Mouse (Mus musculus): ENCODE results near the gene Krtap16-1. TPM values are rescaled to one million over a fixed set of nuclear protein-coding genes. Genes with fewer than 3 reads are reported as not detected.

Krtap16-1 gene
- total RNA-seq (2014; fragmentation: Nextera tagmentation), result not detected in 2 replicates
- not detected in 2 replicates for total RNA-seq (2017)

GRCm38 (mm10) chr11:99986180-99986647 lies at the start of gene Krtap16-1:
Gene Krtap16-1 (minus strand): TSS chr11:99986597.
- no peak for ATAC-seq (replicated peaks; ENCODE audit: poor library complexity, severe bottlenecking)

GRCm38 (mm10) chr11:100029768-100030167 lies 43.4 kb upstream of the Krtap16-1 start, which contains the start of gene Krt33b:
Gene Krt33b (minus strand): TSS chr11:100029868.
- ATAC-seq (replicated peaks; ENCODE audit: poor library complexity, severe bottlenecking), result no peak

- no peak for ATAC-seq (replicated peaks; ENCODE audit: poor library complexity, severe bottlenecking)
Measured at GRCm38 (mm10) chr11:100021438-100021837, 35.0 kb upstream of the Krtap16-1 start.

GRCm38 (mm10) chr11:100019466-100019865 lies 33.1 kb upstream of the Krtap16-1 start:
- no peak for ATAC-seq (replicated peaks; ENCODE audit: poor library complexity, severe bottlenecking)

DNA sequence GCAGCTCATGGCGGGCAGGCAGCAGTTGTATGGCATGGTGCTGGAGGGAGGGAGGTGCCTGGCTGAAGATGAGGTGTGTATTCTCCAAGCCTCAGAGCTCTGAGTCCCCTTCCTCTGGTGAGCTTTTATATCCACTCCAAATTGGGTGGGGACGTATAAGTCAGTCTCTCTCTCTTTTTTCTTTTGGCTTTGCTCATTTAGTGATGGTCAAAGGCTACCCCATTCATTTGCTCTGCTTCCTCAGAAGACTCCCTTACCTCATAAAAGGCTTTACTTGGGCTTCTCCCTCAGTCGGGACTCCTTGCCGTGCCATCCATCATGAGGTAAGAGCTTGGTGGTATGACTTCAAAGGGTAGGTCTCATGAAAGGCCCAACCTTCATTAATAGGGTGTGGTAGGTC lies 29.7 kb upstream of the Krtap16-1 start, which contains the start of gene Krt33a:
Krt33a (minus strand) TSS at position 101 of the 400 bp plus-strand sequence.
- ATAC-seq (replicated peaks; ENCODE audit: poor library complexity, severe bottlenecking), result no peak

DNA sequence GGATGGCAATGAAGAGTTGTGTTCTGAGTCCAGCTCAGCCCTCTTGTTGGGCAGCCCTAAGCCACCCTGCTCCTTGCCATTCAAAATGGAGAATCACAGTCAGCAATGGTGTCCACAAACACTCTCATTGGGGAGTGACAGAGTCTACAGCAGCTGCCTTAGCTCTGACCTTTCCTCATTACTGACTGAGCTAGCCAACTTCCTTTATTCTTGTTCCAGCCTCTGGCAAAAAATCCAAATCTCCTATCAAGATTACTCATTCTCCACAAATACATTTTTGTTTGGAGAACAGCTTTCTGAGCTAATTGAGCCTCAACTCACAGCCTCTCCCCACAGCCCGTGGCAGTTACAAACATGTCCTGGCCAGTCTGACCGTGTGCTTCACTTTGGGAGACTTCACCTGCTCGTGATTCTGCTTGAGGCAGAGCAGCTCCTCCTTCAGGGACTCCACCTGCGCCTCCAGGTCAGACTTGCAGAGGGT lies 27.3 kb upstream of the Krtap16-1 start:
- no peak for ATAC-seq (replicated peaks; ENCODE audit: poor library complexity, severe bottlenecking)

DNA sequence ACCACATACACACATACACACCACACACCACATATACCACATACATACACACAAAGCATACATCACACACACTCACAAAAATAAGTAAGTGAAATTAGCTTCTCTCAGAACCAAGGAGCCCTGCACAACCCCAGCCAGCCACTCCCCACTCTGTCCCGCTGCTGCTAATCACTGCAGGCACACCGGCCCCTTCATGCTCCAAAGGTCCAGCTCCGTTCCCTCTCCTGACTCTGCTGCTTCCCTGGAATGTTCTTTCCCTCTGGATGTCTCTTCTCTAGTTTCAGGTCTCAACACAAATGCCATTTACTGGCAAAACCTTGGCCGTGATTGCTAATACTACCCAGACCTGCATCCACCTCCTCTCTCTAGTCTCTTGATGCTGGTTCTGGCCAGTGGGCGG lies 24.3 kb upstream of the Krtap16-1 start:
- ATAC-seq (replicated peaks; ENCODE audit: poor library complexity, severe bottlenecking), result no peak

GRCm38 (mm10) chr11:100008336-100008735 lies 21.9 kb upstream of the Krtap16-1 start:
- ATAC-seq (replicated peaks; ENCODE audit: poor library complexity, severe bottlenecking), result no peak

DNA sequence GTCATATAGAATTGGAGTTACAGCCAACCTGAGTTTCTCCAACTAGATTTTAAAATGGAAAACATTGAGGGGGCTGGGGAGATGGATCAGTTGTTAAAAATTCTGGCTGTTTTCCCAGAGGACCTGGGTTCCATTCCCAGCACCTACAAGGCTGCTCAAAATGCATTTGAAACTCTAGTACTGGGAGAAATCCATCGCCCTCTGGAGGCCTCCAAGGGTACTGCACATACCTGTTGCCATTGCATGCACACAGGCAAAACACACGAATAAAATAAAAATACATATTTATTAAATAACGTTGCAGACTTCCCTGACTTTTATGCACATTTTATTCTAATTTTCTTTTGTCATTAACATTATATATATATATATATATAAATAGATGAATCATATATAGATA lies 20.2 kb upstream of the Krtap16-1 start:
- no peak for ATAC-seq (replicated peaks; ENCODE audit: poor library complexity, severe bottlenecking)

DNA sequence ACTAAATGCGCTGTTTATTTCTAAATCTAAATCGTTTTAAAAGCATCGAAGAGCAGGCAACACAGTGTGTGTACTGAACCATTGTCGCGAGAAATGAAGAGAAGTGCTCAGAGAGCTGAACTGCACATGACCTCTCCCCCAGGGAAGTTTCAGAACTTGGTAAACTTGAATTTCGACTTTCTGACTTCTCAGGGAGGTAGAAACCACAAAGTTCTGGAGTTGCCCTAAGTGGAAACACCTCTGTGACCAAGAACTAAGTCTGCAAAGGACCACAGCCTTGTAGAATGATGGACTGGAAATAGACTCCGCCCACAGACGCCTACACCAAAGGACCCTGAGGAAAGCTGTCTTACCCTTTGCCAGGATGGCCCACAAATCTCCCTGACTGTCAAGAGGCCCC lies 19.5 kb upstream of the Krtap16-1 start:
- ATAC-seq (replicated peaks; ENCODE audit: poor library complexity, severe bottlenecking), result no peak

- ATAC-seq (replicated peaks; ENCODE audit: poor library complexity, severe bottlenecking), result peak; percentile 56; the same call in 1 of the 2 replicates
Measured at GRCm38 (mm10) chr11:100004846-100005245, 18.4 kb upstream of the Krtap16-1 start.

DNA sequence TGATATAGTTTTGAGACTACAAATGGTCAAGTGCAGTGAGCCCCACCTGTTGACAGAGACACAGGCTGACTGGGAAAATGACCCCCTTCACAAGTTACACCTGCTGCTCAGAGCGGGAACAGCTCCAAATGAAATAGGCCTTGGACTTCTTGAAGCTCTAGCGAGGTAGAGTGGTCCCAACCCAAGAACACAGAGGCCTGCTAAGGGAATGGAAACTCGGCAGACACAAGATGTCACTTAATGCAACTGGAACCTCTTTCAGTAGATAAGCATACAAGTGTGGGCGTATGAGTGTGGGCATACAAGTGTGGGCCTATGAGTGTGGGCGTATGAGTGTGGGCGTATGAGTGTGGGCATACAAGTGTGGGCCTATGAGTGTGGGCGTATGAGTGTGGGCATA lies 12.7 kb upstream of the Krtap16-1 start:
- no peak for ATAC-seq (replicated peaks; ENCODE audit: poor library complexity, severe bottlenecking)

GRCm38 (mm10) chr11:99994384-99994661 lies 7.9 kb upstream of the Krtap16-1 start:
- no peak for ATAC-seq (replicated peaks; ENCODE audit: poor library complexity, severe bottlenecking)

GRCm38 (mm10) chr11:99993620-99994383 lies 7.4 kb upstream of the Krtap16-1 start, which contains the start of gene Krtap17-1:
Gene Krtap17-1 (minus strand): TSS chr11:99993994.
- no peak for ATAC-seq (replicated peaks; ENCODE audit: poor library complexity, severe bottlenecking)

DNA sequence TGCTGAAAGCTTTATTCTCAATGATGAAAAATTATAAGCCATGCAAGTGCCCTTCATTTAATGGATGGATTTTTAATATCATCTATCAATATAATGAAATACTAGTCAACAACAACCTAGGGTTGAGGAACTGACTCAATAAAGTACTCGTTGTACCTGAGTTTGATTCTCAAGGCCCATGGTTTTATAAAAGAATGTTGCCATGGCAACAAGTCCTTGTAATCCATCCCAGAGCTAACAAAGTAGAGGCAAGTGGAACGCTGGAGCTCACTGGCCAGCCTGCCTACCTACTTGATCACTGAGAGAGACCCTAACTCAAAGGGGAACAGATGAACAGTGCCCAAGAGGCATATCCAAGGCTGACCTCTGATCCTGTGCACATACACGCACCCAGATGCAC lies 4.2 kb upstream of the Krtap16-1 start:
- no peak for ATAC-seq (replicated peaks; ENCODE audit: poor library complexity, severe bottlenecking)

- no peak for ATAC-seq (replicated peaks; ENCODE audit: poor library complexity, severe bottlenecking)
Measured at GRCm38 (mm10) chr11:99989881-99990405, 3.5 kb upstream of the Krtap16-1 start.

GRCm38 (mm10) chr11:99988530-99988929 lies 2.1 kb upstream of the Krtap16-1 start:
- no peak for ATAC-seq (replicated peaks; ENCODE audit: poor library complexity, severe bottlenecking)

GRCm38 (mm10) chr11:99985291-99986092 lies 905 bp downstream of the Krtap16-1 start:
- no peak for ATAC-seq (replicated peaks; ENCODE audit: poor library complexity, severe bottlenecking)

GRCm38 (mm10) chr11:99983442-99983841 lies 3.0 kb downstream of the Krtap16-1 start:
- no peak for ATAC-seq (replicated peaks; ENCODE audit: poor library complexity, severe bottlenecking)

- ATAC-seq (replicated peaks; ENCODE audit: poor library complexity, severe bottlenecking), result no peak
Measured at GRCm38 (mm10) chr11:99982731-99983130, 3.7 kb downstream of the Krtap16-1 start.

DNA sequence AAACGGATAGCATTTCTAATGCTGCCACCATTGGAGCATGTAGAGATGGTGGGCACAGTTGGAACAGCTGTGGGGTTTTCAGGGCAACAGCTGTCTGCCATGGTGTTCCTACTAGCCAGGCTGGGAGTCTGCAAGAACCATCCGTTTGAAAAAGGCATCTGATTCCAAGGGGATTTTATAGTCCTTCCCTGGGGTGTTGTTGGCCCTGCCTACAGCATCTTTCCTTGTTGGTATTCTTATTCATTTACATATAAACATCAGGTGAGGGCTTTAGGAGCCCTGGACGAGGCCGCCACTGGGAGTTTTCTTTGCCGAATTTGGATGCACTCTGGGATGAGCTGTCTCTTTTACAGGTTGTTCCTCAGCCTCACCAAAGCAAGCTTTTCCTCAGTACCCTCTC lies 7.4 kb downstream of the Krtap16-1 start, which contains the start of gene Krtap29-1:
Krtap29-1 (minus strand) TSS at position 101 of the 400 bp plus-strand sequence.
- no peak for ATAC-seq (replicated peaks; ENCODE audit: poor library complexity, severe bottlenecking)
